Mouse (Mus musculus) heart, embryonic 11.5 days (tissue): ENCODE measurements around the gene Apbb1. TPM values are rescaled to one million over a fixed set of nuclear protein-coding genes. Genes with fewer than 3 reads are reported as not detected.

Source experiments
- ATAC-seq: fragments of 200-750 bp; cut with Nextera tagmentation; replicated peaks from 2 replicates; pipeline ENCODE4 v1.8.0; 2017; ENCODE audit warnings: moderate library complexity; ENCODE audit not compliant: insufficient number of reproducible peaks, low FRiP score, low TSS enrichment
- H3K27ac ChIP-seq: fragments of 300-500 bp; sonication (generic); 2 replicates; pipeline ENCODE4 v1.5.1; 2014; ENCODE audit warnings: mild to moderate bottlenecking, low read depth, low read length
- H3K27me3 ChIP-seq: fragments of 300-500 bp; sonication (generic); 2 replicates; pipeline ENCODE4 v1.6.1; 2014; ENCODE audit warnings: mild to moderate bottlenecking, low read length, mixed read lengths; ENCODE audit not compliant: control insufficient read depth, insufficient read depth
- H3K36me3 ChIP-seq: fragments of 300-500 bp; sonication (generic); 2 replicates; pipeline ENCODE4 v1.6.1; 2014; ENCODE audit warnings: mild to moderate bottlenecking, low read length, moderate library complexity, mixed read lengths; ENCODE audit not compliant: control insufficient read depth, insufficient read depth
- H3K4me1 ChIP-seq: fragments of 300-500 bp; sonication (generic); 2 replicates; pipeline ENCODE4 v1.6.1; 2014; ENCODE audit warnings: low read length; ENCODE audit not compliant: control insufficient read depth, insufficient read depth
- H3K4me2 ChIP-seq: fragments of 300-500 bp; sonication (generic); 2 replicates; pipeline ENCODE4 v1.6.1; 2014; ENCODE audit warnings: mild to moderate bottlenecking, moderate library complexity
- H3K4me3 ChIP-seq: fragments of 300-500 bp; sonication (generic); 2 replicates; pipeline ENCODE4 v1.5.1; 2014; ENCODE audit warnings: low read depth, low read length
- H3K9ac ChIP-seq: fragments of 300-500 bp; sonication (generic); 2 replicates; pipeline ENCODE4 v1.6.1; 2014; ENCODE audit warnings: mild to moderate bottlenecking, low read depth, low read length, moderate library complexity
- H3K9me3 ChIP-seq: fragments of 300-500 bp; sonication (generic); replicated peaks from 2 replicates; pipeline ENCODE4 v1.6.1; 2016; ENCODE audit warnings: low read length; ENCODE audit not compliant: control insufficient read depth
- WGBS: fragments of 180-500 bp; shearing (Covaris S2); extraction: QIAGEN DNeasy Blood & Tissue Kit; methylation state at CpG from one replicate; pipeline ENCODE4 v1.1.7; 2014; ENCODE audit not compliant: insufficient replicate concordance; 5-methylcytosine and 5-hydroxymethylcytosine counted together
- polyA plus RNA-seq: library from polyadenylated mRNA; unstranded; fragments of >200 nt; fragmentation: Nextera tagmentation; extraction: Ambion mirVana; gene quantifications from 2 replicates; pipeline ENCODE4 v1.2.1, GENCODE M21; 2014

Gene Apbb1
- polyA plus RNA-seq, 1 experiment from 2014 or later, result 43.5 TPM

GRCm38 (mm10) chr7:105568988-105569471 is 12.4 kb downstream of the Apbb1 start:
- Histone ChIP-seq H3K36me3 (peaks cover 10% of the 10 kb centered on the region), H3K27ac (no peak overlapping the region), H3K9ac (no peak overlapping the region; the same call in 1 of the 2 replicates), H3K27me3 (no peaks in the 10 kb centered on the region), H3K4me2 (no peak overlapping the region), H3K4me3 (no peak overlapping the region), H3K9me3 (no peaks in the 10 kb centered on the region), H3K4me1 (peaks cover 28% of the 10 kb centered on the region)
- WGBS, result 11% methylated on average over 6 of the region's 6 CpGs
- 0 out of 2 replicates have a peak, but pooled peaks have one; percentile 6 for ATAC-seq

GRCm38 (mm10) chr7:105568583-105568982 is 12.9 kb downstream of the Apbb1 start:
- WGBS, result 24% methylated on average over 7 of the region's 7 CpGs
- no peak overlapping the region for H3K27ac ChIP-seq
- no peaks in the 10 kb centered on the region for H3K9me3 ChIP-seq
- no peak overlapping the region; the same call in 1 of the 2 replicates for H3K9ac ChIP-seq
- H3K4me3 ChIP-seq, result no peak overlapping the region
- no peaks in the 10 kb centered on the region for H3K27me3 ChIP-seq
- H3K4me2 ChIP-seq, result no peak overlapping the region
- 0 out of 2 replicates have a peak, but pooled peaks have one; percentile 4 for ATAC-seq
- peaks cover 9% of the 10 kb centered on the region for H3K36me3 ChIP-seq
- H3K4me1 ChIP-seq, result peaks cover 28% of the 10 kb centered on the region

GRCm38 (mm10) chr7:105565071-105565836 is 16.2 kb downstream of the Apbb1 start:
- 62% methylated on average over 17 of the region's 17 CpGs for WGBS
- H3K27ac ChIP-seq, result no peak overlapping the region
- ATAC-seq, result no peak
- peaks cover 3% of the 10 kb centered on the region; the same call in 1 of the 2 replicates for H3K36me3 ChIP-seq
- H3K9ac ChIP-seq, result no peak overlapping the region
- H3K4me2 ChIP-seq, result no peak overlapping the region
- H3K27me3 ChIP-seq, result no peaks in the 10 kb centered on the region
- no peak overlapping the region for H3K4me3 ChIP-seq
- H3K4me1 ChIP-seq, result peaks cover 21% of the 10 kb centered on the region
- H3K9me3 ChIP-seq, result no peaks in the 10 kb centered on the region

GRCm38 (mm10) chr7:105563367-105563766 is 18.1 kb downstream of the Apbb1 start:
- WGBS, result 83% methylated on average over 3 of the region's 3 CpGs
- Histone ChIP-seq H3K4me2 (no peak overlapping the region), H3K4me3 (no peak overlapping the region), H3K27me3 (no peaks in the 10 kb centered on the region), H3K36me3 (peaks cover 4% of the 10 kb centered on the region; the same call in 1 of the 2 replicates), H3K9me3 (no peaks in the 10 kb centered on the region), H3K27ac (no peak overlapping the region), H3K4me1 (peaks cover 4% of the 10 kb centered on the region; the same call in 1 of the 2 replicates), H3K9ac (no peak overlapping the region)
- ATAC-seq, result no peak

- H3K27me3 ChIP-seq, result no peaks in the 10 kb centered on the region
- peaks cover 4% of the 10 kb centered on the region; the same call in 1 of the 2 replicates for H3K4me1 ChIP-seq
- WGBS, result 88% methylated on average over 3 of the region's 3 CpGs
- no peaks in the 10 kb centered on the region for H3K9me3 ChIP-seq
- H3K4me3 ChIP-seq, result no peak overlapping the region
- no peak overlapping the region for H3K4me2 ChIP-seq
- no peak overlapping the region for H3K9ac ChIP-seq
- peaks cover 10% of the 10 kb centered on the region for H3K36me3 ChIP-seq
- no peak for ATAC-seq
- no peak overlapping the region for H3K27ac ChIP-seq
Measured at GRCm38 (mm10) chr7:105562317-105562716, 19.1 kb downstream of the Apbb1 start.

GRCm38 (mm10) chr7:105559016-105559415 is 22.4 kb downstream of the Apbb1 start:
- H3K9me3 ChIP-seq, result no peaks in the 10 kb centered on the region
- 86% methylated on average over 9 of the region's 9 CpGs for WGBS
- no peak for ATAC-seq
- H3K4me2 ChIP-seq, result no peak overlapping the region
- peaks cover 11% of the 10 kb centered on the region for H3K4me1 ChIP-seq
- no peak overlapping the region for H3K9ac ChIP-seq
- no peak overlapping the region for H3K27ac ChIP-seq
- H3K27me3 ChIP-seq, result no peaks in the 10 kb centered on the region
- no peak overlapping the region for H3K4me3 ChIP-seq
- H3K36me3 ChIP-seq, result peaks cover 7% of the 10 kb centered on the region

GRCm38 (mm10) chr7:105557671-105558070 is 23.8 kb downstream of the Apbb1 start:
- Histone ChIP-seq H3K4me2 (no peak overlapping the region), H3K36me3 (peaks cover 7% of the 10 kb centered on the region), H3K27ac (no peak overlapping the region), H3K9me3 (no peaks in the 10 kb centered on the region), H3K27me3 (no peaks in the 10 kb centered on the region), H3K4me3 (no peak overlapping the region), H3K9ac (no peak overlapping the region), H3K4me1 (peaks cover 11% of the 10 kb centered on the region)
- ATAC-seq, result no peak
- WGBS, result 83% methylated on average over 11 of the region's 11 CpGs

- Histone ChIP-seq H3K4me3 (no peak overlapping the region), H3K36me3 (peaks cover 7% of the 10 kb centered on the region), H3K9ac (no peak overlapping the region), H3K27me3 (no peaks in the 10 kb centered on the region), H3K9me3 (no peaks in the 10 kb centered on the region), H3K4me2 (no peak overlapping the region), H3K27ac (no peak overlapping the region), H3K4me1 (peaks cover 11% of the 10 kb centered on the region)
- no peak for ATAC-seq
- WGBS, result 86% methylated on average over 8 of the region's 8 CpGs
Measured at GRCm38 (mm10) chr7:105556406-105556805, 25.0 kb downstream of the Apbb1 start.
